Mouse (Mus musculus): ENCODE measurements around the gene Tbx3. TPM values are rescaled to one million over a fixed set of nuclear protein-coding genes. Genes with fewer than 3 reads are reported as not detected.

Tbx3 gene
- polyA plus RNA-seq, 1 experiment: not detected

- TF ChIP-seq GATA1 (IDR thresholded peaks at IDR 0.05; ENCODE audit: low read length): no peak
- no peak for TF ChIP-seq TAL1 (IDR thresholded peaks at IDR 0.05; ENCODE audit: low read length)
- Histone ChIP-seq H3K4me1 (ENCODE audit: control insufficient read depth) (no peaks in the 10 kb centered on the region), H3K9me3 (ENCODE audit: control insufficient read depth, low read length) (no peaks in the 10 kb centered on the region), H3K27me3 (ENCODE audit: control insufficient read depth) (peaks cover 73% of the 10 kb centered on the region), H3K36me3 (ENCODE audit: control insufficient read depth) (no peaks in the 10 kb centered on the region), H3K4me3 (replicated peaks) (peak overlapping the region; percentile 52)
Observed at GRCm38 (mm10) chr5:119673716-119674605, 3.5 kb downstream of the Tbx3 start.

GRCm38 (mm10) chr5:119674606-119675330, 4.3 kb downstream of the Tbx3 start:
- no peak for TF ChIP-seq TAL1 (IDR thresholded peaks at IDR 0.05; ENCODE audit: low read length)
- TF ChIP-seq GATA1 (IDR thresholded peaks at IDR 0.05; ENCODE audit: low read length): no peak
- Histone ChIP-seq H3K36me3 (ENCODE audit: control insufficient read depth) (no peaks in the 10 kb centered on the region), H3K4me1 (ENCODE audit: control insufficient read depth) (no peaks in the 10 kb centered on the region), H3K4me3 (replicated peaks) (no peak overlapping the region), H3K9me3 (ENCODE audit: control insufficient read depth, low read length) (no peaks in the 10 kb centered on the region), H3K27me3 (ENCODE audit: control insufficient read depth) (peaks cover 65% of the 10 kb centered on the region)

- no peak overlapping the region for H3K4me3 ChIP-seq (replicated peaks)
- TF ChIP-seq GATA1 (IDR thresholded peaks at IDR 0.05; ENCODE audit: low read length) (no peak), TAL1 (IDR thresholded peaks at IDR 0.05; ENCODE audit: low read length) (no peak)
- H3K9me3 ChIP-seq (ENCODE audit: control insufficient read depth, low read length): no peaks in the 10 kb centered on the region
- no peaks in the 10 kb centered on the region for H3K4me1 ChIP-seq (ENCODE audit: control insufficient read depth)
- peaks cover 64% of the 10 kb centered on the region for H3K27me3 ChIP-seq (ENCODE audit: control insufficient read depth)
- H3K36me3 ChIP-seq (ENCODE audit: control insufficient read depth): no peaks in the 10 kb centered on the region; the same call in 1 of the 2 replicates
Observed at GRCm38 (mm10) chr5:119676245-119676644, 5.8 kb downstream of the Tbx3 start.

DNA sequence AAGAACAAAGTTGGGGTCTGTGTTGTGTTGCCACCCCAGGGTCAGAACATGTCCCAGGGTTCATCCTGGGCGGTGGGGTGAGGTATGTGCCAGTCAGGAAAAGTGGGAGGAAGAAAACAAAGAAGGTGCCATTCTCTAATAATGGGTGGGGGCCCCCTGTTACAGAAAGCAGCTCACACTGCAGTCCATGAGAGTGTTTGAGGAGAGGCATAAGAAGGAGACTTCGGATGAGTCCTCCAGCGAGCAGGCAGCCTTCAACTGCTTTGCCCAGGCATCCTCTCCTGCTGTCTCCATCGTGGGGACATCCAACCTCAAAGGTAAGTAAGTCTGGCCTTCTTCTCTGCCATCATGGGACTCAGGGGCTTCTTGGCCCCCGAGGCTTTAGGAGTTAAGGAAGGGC, 8.0 kb downstream of the Tbx3 start:
- H3K4me1 ChIP-seq (ENCODE audit: control insufficient read depth): no peaks in the 10 kb centered on the region
- H3K27me3 ChIP-seq (ENCODE audit: control insufficient read depth): peaks cover 63% of the 10 kb centered on the region
- H3K4me3 ChIP-seq (replicated peaks): no peak overlapping the region
- TF ChIP-seq TAL1 (IDR thresholded peaks at IDR 0.05; ENCODE audit: low read length) (no peak), GATA1 (IDR thresholded peaks at IDR 0.05; ENCODE audit: low read length) (no peak)
- H3K36me3 ChIP-seq (ENCODE audit: control insufficient read depth): no peaks in the 10 kb centered on the region; the same call in 1 of the 2 replicates
- no peaks in the 10 kb centered on the region for H3K9me3 ChIP-seq (ENCODE audit: control insufficient read depth, low read length)

GRCm38 (mm10) chr5:119679084-119679483, 8.6 kb downstream of the Tbx3 start:
- H3K36me3 ChIP-seq (ENCODE audit: control insufficient read depth): no peaks in the 10 kb centered on the region; the same call in 1 of the 2 replicates
- H3K4me1 ChIP-seq (ENCODE audit: control insufficient read depth): no peaks in the 10 kb centered on the region
- no peak overlapping the region for H3K4me3 ChIP-seq (replicated peaks)
- TF ChIP-seq GATA1 (IDR thresholded peaks at IDR 0.05; ENCODE audit: low read length) (no peak), TAL1 (IDR thresholded peaks at IDR 0.05; ENCODE audit: low read length) (no peak)
- H3K9me3 ChIP-seq (ENCODE audit: control insufficient read depth, low read length): no peaks in the 10 kb centered on the region
- peaks cover 63% of the 10 kb centered on the region for H3K27me3 ChIP-seq (ENCODE audit: control insufficient read depth)

DNA sequence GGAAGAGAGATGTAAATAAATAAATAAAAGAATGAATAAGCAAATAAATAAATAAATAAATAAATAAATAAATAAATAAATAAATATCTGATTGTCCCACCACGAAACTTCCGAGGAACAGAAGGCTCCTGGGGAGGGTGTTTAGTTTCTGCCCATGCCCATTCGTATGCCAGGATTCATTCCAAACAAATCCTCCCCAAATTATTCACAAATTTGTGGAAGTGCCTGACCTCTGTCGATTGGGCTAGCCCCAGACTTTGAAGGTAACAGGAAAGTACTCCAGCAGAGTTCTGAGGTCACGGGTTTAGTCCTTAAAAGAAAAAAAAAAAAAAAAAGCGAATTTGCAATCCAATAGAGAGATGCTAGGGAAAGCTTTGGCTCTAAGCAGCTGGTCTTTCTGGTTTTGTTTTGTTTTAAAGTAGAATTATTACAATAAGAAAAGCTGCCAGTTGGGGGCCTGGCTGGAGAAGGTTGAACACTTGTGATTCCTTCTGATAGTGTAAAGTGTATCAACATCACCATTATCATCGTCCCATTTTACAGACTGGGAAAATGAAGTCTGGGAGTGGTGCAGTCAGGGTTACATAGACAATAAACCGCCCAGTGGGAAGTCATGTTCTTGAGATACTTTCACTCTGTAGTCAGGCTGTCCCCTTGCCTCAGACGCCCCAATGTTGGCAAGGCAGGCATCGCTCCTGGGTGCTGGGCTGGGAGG, 9.3 kb downstream of the Tbx3 start:
- Histone ChIP-seq H3K4me3 (replicated peaks) (no peak overlapping the region), H3K4me1 (ENCODE audit: control insufficient read depth) (no peaks in the 10 kb centered on the region)
- TF ChIP-seq GATA1 (IDR thresholded peaks at IDR 0.05; ENCODE audit: low read length) (no peak), TAL1 (IDR thresholded peaks at IDR 0.05; ENCODE audit: low read length) (no peak)

GRCm38 (mm10) chr5:119680329-119681010, 10.0 kb downstream of the Tbx3 start:
- H3K36me3 ChIP-seq (ENCODE audit: control insufficient read depth): no peaks in the 10 kb centered on the region; the same call in 1 of the 2 replicates
- no peaks in the 10 kb centered on the region for H3K9me3 ChIP-seq (ENCODE audit: control insufficient read depth, low read length)
- H3K4me3 ChIP-seq (replicated peaks): no peak overlapping the region
- no peak for TF ChIP-seq GATA1 (IDR thresholded peaks at IDR 0.05; ENCODE audit: low read length)
- no peak for TF ChIP-seq TAL1 (IDR thresholded peaks at IDR 0.05; ENCODE audit: low read length)
- no peaks in the 10 kb centered on the region for H3K4me1 ChIP-seq (ENCODE audit: control insufficient read depth)
- H3K27me3 ChIP-seq (ENCODE audit: control insufficient read depth): peaks cover 62% of the 10 kb centered on the region

More for the DNA sequence above, 9.3 kb downstream of the Tbx3 start:
- Histone ChIP-seq H3K27me3 (ENCODE audit: control insufficient read depth) (peaks cover 62% of the 10 kb centered on the region), H3K9me3 (ENCODE audit: control insufficient read depth, low read length) (no peaks in the 10 kb centered on the region), H3K36me3 (ENCODE audit: control insufficient read depth) (no peaks in the 10 kb centered on the region; the same call in 1 of the 2 replicates)
